Mouse (Mus musculus) gastrocnemius, adult 2 months (tissue): ENCODE measurements at regions not wholly inside any gene's neighbourhood (a gene's known extent, or its start where the extent isn't known, plus 50 kb on each side); places are given as distances from the start of the nearest gene placed in this dataset.
A peak's percentile ranks its signal among the peaks of the same experiment; 100 is the strongest.

Source experiments
- DNase-seq: peaks from one replicate; pipeline ENCODE4 v3.0.0; 2022
- H3K27ac ChIP-seq: fragments of 200-600 bp; 2 replicates; pipeline ENCODE4 v1.8.1; 2022; ENCODE audit warnings: mild to moderate bottlenecking
- H3K4me3 ChIP-seq: fragments of 200-600 bp; 2 replicates; pipeline ENCODE4 v1.8.1; 2022; ENCODE audit warnings: mild to moderate bottlenecking, moderate library complexity
- CTCF ChIP-seq: fragments of 200-600 bp; IDR thresholded peaks from 2 replicates; pipeline ENCODE4 v1.8.1; 2022; ENCODE audit warnings: antibody characterized with exemption, mild to moderate bottlenecking, moderate library complexity
- intact Hi-C: fragments of 180-260 bp; cut with DNase I; formaldehyde crosslinking; loops from one replicate; pipeline ENCODE4 v1.15.1; 2025

DNA sequence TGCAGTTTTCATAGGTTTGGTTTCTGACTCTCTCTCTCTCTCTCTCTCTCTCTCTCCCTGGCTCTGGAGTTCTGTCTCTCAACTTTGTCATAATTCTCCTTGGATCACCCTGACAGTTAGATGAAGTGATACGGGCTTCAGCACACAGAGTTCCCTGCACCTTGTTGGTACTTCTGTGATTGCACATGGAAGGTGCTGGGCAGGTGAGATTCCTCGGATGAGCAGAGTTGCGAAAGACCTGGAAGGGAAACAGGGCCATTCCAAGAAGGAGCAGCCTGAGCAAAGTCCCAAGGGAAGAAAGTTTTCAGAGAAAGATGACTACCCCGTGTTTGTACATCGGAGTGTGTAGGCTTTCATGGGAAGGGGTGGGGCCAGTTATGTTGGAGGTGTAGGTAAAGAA, 91.8 kb upstream of the Bcl6 start:
- H3K27ac ChIP-seq, result no peak overlapping the region
- no peak overlapping the region for H3K4me3 ChIP-seq
- intact Hi-C loops, result loop anchor here (10.0 kb wide), 1 partner anchor 1264 kb away; no protein-coding TSS in a partner anchor
- no peak for TF ChIP-seq CTCF
- DNase-seq, result no peak

DNA sequence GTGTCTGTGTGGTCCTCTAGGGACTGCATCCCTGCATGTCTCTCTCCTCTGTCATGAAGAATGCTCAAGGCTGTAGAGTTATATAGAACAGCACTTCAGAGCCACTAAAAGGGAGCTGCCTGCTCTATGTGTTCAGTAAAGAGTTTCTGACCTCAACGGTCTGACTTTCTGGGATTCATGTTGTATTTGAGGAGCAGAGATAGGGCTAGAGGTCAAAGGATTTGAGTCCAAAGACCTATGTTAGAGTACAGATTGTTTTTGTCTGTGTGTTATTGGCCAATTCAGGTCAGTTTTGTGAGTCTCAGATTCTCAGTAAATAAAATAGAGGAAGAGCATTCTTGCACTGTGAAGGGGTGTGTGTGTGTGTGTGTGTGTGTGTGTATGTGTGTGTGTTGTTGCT, 90.0 kb upstream of the Bcl6 start:
- intact Hi-C loops, result loop anchor here (5.0 kb wide), 2 partner anchors 109 to 989 kb away; no protein-coding TSS in a partner anchor
- Histone ChIP-seq H3K27ac (no peak overlapping the region), H3K4me3 (no peak overlapping the region)
- no peak for DNase-seq
- no peak for TF ChIP-seq CTCF

DNA sequence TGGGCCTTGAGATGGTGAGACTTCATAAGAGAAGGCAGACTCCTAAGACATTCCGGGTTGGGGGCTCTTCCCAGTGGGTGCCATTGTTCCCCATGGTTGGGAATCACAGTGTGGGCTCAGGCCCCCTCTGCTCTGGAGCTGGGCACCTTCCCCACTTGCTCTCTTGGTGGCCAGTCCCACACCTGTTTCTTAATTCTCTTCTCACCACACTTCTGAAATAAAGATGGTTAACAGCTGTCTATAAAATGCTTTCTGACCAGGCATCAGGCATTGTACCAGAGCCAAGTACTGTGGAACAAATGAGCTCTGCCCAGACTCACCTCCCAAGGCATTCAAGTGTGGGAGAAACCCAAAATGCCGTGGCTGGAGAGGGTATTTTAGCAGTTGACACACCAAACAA, 88.8 kb upstream of the Bcl6 start:
- H3K27ac ChIP-seq, result no peak overlapping the region
- no peak for DNase-seq
- H3K4me3 ChIP-seq, result no peak overlapping the region
- intact Hi-C loops, result loop anchor here (5.0 kb wide), 2 partner anchors 110 to 990 kb away; no protein-coding TSS in a partner anchor
- no peak for TF ChIP-seq CTCF

DNA sequence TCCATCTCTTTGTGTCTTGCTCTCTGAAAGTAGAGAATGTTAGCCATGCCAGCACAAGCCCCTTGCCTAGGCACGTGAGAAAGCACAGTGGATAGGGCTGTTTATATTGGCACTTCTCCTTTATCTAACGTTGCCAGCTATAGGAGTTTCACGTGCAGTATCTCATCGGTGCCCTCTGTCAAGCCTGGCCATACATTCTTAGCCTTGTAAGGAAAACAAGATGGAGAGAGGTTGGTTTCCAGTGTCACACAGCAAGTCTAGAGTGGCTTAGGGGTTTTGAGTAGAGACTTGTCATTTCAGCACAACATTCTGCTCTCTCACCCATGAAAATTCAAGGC, 88.1 kb upstream of the Bcl6 start:
- no peak for TF ChIP-seq CTCF
- intact Hi-C loops, result loop anchor here (5.0 kb wide), 2 partner anchors 111 to 991 kb away; no protein-coding TSS in a partner anchor
- H3K27ac ChIP-seq, result peak overlapping the region; percentile 24; the same call in 1 of the 2 replicates

DNA sequence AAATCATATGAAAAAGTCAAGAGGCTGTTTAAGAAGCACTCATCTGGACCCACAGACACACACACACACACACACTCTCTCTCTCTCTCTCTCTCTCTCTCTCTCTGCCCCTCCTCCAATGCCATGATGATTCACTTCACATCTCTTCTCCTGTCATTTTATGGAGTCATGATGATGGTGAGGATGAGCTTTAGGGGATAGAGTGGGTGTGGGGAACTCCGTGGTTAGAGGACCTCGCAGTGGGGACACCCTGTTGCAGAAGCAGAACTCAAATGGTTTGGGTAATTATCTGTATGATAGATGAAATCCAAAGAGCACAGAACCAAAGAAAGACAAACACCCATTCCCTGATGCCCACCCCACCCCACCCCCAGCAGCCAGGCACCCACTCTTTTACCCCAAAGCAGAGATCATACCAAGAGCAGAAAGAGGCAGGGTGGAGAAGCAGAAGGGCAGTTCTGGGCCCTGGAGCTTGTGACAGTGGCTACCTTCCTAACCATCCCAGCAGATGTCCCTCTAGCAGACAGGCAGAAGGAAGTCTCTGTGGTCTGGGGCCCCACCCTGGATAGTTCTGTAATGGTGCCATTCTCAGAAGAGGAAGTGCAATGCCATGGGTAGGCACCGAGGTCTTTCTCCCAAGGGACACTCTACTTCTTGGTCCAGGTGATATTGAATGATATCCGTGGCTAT, 87.6 kb upstream of the Bcl6 start:
- TF ChIP-seq CTCF, result no peak
- intact Hi-C loops, result loop anchor here (5.0 kb wide), 2 partner anchors 111 to 991 kb away; no protein-coding TSS in a partner anchor
- Histone ChIP-seq H3K4me3 (no peak overlapping the region), H3K27ac (peak overlapping the region; percentile 24; the same call in 1 of the 2 replicates)
- DNase-seq, result no peak

More for the DNA sequence above, 88.1 kb upstream of the Bcl6 start:
- H3K4me3 ChIP-seq, result no peak overlapping the region
- no peak for DNase-seq

DNA sequence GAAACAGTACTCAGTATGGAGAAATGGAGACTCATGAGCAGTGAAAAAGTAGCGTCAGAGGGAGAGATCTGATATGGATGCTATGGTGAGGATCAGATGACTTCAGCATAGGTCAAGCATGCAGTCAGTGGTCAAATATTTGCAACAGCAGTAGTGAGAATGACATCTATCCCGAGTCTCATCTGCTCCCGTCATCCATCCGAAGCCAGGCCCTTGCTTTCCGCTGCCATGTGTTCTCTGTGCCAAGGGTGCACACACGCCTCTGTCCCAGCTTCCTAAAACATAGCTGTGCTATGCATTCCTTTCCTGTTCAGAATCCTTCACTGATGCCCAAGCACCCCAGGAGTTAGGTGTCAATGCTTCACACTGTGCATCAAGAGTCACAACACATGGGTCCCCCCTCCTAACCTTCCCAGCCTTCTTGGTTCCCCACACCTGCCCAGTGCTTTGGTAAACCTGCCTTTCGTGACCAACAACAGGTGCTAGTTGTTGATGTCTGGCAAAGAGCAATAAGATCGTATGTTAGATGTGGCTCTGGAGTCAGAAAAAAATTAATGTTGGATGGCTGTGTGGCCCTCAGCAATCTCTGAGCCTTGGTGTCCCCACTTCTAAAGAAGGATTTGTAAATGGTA, 85.1 kb upstream of the Bcl6 start:
- intact Hi-C loops, result loop anchor here (1.0 to 5.0 kb wide), 5 partner anchors 23 to 409 kb away; no protein-coding TSS in a partner anchor
- H3K27ac ChIP-seq, result peak overlapping the region; percentile 96

DNA sequence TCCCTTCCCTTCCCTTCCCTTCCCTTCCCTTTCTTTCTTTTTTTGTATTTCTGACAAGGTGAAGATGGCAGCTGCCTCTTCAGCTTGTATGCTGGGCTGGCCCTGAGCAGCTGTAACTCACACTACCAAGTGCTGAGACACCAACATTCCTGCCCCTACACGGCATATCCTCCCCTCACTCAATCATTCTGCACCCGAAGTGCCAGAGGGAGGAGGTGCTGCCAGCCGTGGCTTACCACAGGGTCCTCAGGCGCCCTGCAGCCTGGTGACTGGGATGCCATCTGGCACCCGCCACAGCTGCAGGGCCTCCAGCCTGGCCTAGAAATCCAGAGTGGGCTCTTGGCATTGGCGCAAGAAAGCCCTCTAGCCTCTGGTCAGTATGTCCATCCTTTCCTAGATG, 84.4 kb upstream of the Bcl6 start:
- H3K4me3 ChIP-seq, result no peak overlapping the region
- peak; percentile 88 for DNase-seq
- H3K27ac ChIP-seq, result peak overlapping the region; percentile 96
- no peak for TF ChIP-seq CTCF
- intact Hi-C loops, result loop anchor here (1.0 to 5.0 kb wide), 3 partner anchors 83 to 409 kb away; no protein-coding TSS in a partner anchor

More for the DNA sequence above, 85.1 kb upstream of the Bcl6 start:
- no peak for TF ChIP-seq CTCF
- H3K4me3 ChIP-seq, result no peak overlapping the region
- DNase-seq, result peak; percentile 79

DNA sequence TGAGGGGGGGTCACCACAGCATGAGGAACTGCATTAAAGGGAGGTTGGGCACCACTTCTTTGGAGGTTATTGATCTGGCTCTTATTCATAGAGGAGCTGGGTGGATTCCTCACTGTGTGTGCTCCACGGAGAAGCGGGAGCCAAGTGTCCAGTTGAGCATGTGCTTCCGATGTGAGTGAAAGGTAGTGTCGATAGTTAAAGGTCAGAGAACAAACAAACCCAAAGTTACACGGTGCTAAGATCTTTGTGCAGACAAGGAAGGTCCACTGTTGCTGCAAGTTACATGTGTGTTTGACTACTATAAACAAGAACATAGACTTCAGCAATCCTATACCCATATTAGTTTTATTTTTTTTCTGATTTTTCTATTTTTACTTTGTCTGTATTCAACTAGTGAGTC, 80.8 kb upstream of the Bcl6 start:
- no peak overlapping the region for H3K4me3 ChIP-seq
- intact Hi-C loops, result no loop called here
- DNase-seq, result no peak
- no peak for TF ChIP-seq CTCF
- no peak overlapping the region for H3K27ac ChIP-seq

DNA sequence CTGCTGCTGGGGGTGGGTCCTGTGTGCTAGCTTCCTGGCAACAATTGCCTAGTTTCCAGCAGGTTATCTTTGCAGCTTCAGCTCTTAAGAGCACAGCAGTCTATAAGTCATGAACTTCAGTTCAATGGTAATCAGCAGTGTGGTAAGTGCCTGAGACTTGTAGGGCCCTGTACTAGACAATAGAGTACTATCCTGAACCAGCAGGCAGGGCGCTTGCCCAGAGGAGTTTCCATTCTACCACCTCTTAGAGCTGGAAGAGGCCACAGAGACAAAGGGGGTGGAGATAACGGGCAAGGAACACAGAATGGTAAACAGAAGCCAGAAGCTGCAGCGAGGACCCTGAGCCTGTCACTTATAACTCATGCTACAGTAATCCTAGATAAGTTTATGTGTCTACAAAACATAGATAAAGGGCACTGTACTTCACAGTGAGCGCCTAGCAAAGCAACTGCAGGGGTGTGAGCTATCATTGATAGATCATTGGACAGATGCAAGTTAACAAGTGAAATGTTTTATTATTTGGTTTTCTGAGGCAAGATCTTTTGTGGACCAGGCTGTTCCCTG, 79.7 kb upstream of the Bcl6 start:
- intact Hi-C loops, result no loop called here
- no peak for DNase-seq
- no peak overlapping the region for H3K4me3 ChIP-seq
- no peak for TF ChIP-seq CTCF
- H3K27ac ChIP-seq, result no peak overlapping the region

DNA sequence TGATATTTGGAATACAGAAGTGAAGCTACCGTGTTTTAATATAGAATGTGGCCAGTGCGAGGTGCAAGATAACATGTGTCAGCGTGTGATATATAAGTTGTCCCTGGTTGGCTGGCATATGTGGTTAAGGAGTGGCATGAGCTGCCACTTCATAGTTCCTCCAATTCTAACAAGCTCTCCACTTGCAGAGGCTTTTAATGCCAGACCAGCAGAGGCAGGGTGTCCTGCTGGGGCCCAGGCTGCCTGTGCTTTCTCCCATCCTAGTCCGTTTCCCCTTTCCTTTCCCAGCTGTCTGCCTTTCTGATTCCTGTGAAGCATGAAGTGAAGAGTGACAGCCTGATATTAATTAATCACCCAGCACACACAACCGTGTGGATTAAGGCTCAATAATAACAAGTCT, 73.7 kb upstream of the Bcl6 start:
- intact Hi-C loops, result no loop called here
- DNase-seq, result no peak
- TF ChIP-seq CTCF, result no peak
- Histone ChIP-seq H3K4me3 (no peak overlapping the region), H3K27ac (no peak overlapping the region)

DNA sequence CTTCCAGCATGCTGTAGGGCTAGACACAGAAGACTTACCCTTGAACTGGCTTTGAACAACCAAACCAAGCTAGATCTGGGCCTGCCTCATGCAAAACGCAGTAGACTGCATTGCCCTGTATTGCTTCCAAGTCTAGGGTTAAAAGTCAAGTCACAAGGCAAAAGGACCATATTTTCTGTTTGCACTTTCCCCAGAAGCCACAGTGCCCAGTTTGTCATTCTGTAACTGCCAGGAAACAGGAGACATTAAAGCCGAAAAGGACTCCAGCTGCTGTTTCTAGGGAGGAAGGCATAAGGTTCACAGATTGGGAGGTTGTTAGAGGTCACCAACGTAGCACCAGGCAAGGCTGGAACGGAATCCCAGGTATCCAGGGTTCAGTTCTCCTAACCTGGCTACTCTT, 72.8 kb upstream of the Bcl6 start:
- DNase-seq, result no peak
- H3K27ac ChIP-seq, result no peak overlapping the region
- TF ChIP-seq CTCF, result no peak
- intact Hi-C loops, result no loop called here
- no peak overlapping the region for H3K4me3 ChIP-seq

DNA sequence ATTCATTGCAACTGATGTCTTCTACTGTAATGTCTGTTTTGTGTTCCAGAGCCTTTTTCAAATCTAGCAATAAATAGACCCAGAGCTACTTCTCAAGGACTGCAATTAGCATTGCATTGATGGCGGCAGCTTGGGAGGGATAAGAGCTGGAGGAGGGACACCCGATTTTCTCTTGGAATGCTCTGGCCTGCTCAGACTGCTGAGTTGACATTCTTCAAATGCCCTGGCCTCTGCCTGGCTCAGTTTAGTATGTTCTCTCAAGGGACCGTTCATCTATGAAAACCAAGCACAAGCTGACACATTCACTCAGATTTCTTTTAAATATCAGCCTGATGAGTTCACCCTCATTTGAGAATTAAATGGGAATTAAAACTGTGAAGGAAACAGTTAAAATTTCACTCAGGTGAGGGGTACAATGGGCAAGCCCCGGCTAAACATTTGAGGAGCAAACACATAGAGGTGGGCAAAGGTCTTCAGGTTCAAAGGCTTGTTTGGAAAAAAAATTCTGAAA, 70.5 kb upstream of the Bcl6 start:
- H3K27ac ChIP-seq, result no peak overlapping the region
- no peak for TF ChIP-seq CTCF
- H3K4me3 ChIP-seq, result no peak overlapping the region
- no peak for DNase-seq
- intact Hi-C loops, result loop anchor here (5.0 kb wide), 1 partner anchor 57 kb away; no protein-coding TSS in a partner anchor
